Mouse (Mus musculus) megakaryocyte progenitor cell, adult 5-6 weeks (primary cell): Measurements from ENCODE around the gene Gm9376. TPM values are rescaled to one million over a fixed set of nuclear protein-coding genes. Genes with fewer than 3 reads are reported as not detected.

Source experiments
- ATAC-seq: replicated peaks from 2 replicates; pipeline ENCODE4 v1.8.0; 2016; ENCODE audit warnings: mild to moderate bottlenecking, moderate TSS enrichment, inconsistent platforms; ENCODE audit not compliant: poor library complexity
- total RNA-seq, 2 experiments: library from RNA; stranded (forward) in 1 of 2; stranded (reverse) in 1 of 2; fragments of 157-497, 149-512 nt in 1 of 2; fragments of 200-1000 nt in 1 of 2; gene quantifications; 2 replicates each; pipeline versions ENCODE4 v1.2.3 to v1.2.4; 2015 to 2017

Gm9376 gene
- total RNA-seq, 2 experiments from 2014 or later = not detected

GRCm38 (mm10) chr14:118277704-118278498 is 11.1 kb downstream of the Gm9376 start:
- no peak for ATAC-seq

DNA sequence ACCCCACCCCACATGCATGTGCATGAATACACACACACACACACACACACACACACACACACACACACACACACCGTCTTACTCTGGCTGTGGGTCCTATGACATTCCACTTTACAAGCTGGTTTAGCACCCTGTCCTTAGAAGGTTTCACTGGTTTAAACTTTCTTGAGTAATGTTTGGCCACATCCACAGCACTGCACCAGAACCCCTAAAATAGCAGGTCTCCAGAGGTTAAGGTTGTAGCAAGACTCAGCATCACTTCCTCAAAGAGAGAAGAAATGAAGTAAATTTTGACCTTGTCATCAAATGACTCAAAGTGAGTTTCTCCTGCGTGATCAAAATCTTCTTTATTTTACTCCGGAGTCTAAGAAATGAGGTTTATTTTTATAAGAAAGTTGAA is 15.5 kb downstream of the Gm9376 start:
- peak; percentile 66 for ATAC-seq

DNA sequence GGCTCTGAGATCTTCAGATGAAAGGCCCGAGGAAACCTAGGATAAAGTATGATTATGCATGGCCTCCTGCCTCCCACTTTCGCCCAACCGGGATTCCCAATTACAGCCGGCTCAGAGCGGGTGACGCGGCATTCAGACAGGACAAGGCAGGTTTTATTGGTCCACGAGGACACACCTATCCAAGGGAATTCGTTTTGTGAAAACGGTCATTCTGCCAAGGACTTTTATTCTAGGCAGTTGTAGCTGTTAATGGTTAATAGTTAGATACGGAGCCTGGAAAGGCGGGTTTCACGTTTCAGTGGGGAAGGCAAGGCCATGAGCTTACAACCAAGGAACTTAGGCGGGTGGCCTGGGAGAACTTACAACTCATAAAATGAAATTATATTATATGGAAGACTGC is 16.2 kb downstream of the Gm9376 start:
- no peak for ATAC-seq

- ATAC-seq = no peak
These were observed 19.3 kb downstream of the Gm9376 start for GRCm38 (mm10) chr14:118286096-118286495.

DNA sequence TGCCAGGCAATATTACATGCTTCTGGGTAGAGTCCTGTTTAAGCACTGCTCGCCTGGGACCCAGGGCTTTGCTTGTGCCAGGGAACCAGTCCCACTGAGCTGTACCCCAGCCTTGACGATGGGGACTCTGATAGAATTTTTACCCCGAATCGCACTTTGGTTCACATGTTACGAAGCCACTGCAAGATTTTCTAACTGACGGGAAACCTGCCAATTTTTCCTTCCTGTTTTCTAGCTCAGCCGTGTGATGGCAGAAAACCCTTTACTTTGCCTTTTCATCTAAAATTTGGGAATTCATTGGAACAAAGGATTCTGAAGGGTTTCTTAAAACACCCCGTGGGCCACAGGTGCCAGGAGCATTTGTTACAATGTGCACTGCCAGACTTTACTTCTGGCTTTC is 22.4 kb downstream of the Gm9376 start:
- no peak; the same call in 1 of the 2 replicates for ATAC-seq

DNA sequence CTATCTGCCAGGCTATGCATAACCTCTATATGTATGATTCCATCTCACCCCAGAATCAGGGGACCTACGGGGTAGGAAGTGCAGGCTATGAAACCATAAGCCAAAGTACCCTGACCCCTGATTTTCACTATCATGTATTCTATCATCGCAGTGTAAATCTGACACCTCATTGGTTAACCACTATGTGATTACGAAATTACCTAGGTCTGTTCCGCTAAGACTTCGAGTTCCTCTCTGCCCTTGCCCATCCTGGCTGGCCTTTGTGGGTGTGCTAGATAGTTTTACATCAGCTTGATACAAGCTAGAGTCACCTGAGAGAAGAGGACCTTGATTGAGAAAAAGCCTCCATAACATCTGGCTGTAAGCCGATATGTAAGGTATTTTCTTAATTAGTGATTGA is 23.2 kb downstream of the Gm9376 start:
- ATAC-seq = peak; percentile 85

GRCm38 (mm10) chr14:118302606-118303005 is 35.8 kb downstream of the Gm9376 start:
- ATAC-seq = no peak

GRCm38 (mm10) chr14:118304560-118304959 is 37.8 kb downstream of the Gm9376 start:
- ATAC-seq = no peak

GRCm38 (mm10) chr14:118305951-118306350 is 39.2 kb downstream of the Gm9376 start:
- ATAC-seq = no peak

DNA sequence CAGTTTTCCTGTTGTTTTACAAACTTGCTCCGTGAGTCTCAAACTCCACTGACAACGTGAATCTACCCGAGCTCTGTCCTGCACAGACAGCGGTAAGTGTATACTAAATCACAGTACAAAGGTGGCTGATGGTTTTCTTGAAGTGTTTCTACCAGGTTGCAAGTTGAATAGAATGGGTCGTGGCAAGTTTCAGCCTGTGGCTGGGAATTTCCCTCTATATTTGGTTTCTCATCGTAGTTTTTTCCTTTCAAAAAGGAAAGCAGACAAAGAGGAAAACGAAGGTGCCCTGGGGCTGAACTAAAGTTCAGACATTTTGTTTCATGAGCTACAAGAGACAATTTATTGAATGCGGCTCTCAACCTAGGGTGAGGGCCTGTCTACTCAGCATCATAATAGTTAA is 40.3 kb downstream of the Gm9376 start:
- no peak for ATAC-seq

- ATAC-seq = no peak
These were observed 44.9 kb downstream of the Gm9376 start for GRCm38 (mm10) chr14:118311703-118312102.

DNA sequence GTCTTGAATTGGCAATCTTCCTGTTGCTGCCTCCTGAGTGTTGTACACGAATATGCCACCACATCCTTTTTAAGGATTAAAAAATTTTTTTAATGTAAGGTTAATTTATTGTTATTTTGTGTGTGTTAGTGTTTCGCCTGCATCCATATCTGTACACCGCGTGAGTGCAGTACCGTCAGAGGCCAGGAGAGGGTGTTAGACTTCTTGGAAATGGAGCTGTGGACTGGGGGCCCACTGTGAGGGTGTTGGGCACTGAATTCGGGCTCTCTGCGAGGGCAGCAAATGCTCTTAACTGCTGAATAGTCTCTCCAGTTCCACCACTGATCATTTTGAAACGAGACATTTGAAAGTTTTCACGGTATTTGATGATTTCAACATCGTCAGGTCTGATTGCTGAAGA is 45.9 kb downstream of the Gm9376 start:
- no peak for ATAC-seq

GRCm38 (mm10) chr14:118313931-118314330 is 47.2 kb downstream of the Gm9376 start:
- no peak for ATAC-seq

DNA sequence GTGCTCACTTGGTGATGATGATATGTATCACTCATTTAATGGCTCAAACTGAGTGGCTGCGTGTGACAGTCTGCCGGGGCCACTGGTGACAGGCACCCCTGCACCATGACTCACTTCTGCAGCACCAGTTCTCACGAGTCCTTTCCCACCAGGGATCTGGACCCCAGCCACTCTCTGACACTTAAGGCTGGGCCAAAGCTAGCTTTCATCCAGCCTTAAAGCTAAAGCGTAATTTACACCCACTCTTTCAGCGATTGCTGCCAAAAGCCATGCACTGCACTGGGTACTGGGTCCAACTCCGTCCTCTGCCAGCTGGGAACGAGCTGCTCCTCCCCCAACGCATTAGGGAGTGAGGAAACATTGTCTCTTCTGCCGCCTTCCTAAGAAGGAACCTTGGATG is 50.5 kb downstream of the Gm9376 start:
- no peak for ATAC-seq

Other genes starting within 250 kb of the Gm9376 start
- 0.10 TPM in 1 of 2 replicates, not detected in the other for gene Dct, start 214.7 kb upstream of the Gm9376 start, total RNA-seq (2015)
- gene Dct, start 214.7 kb upstream of the Gm9376 start, total RNA-seq (2017) = 0.10 TPM in 1 of 2 replicates, not detected in the other
- 22.9 and 23.3 TPM in 2 replicates for gene Tgds, start 134.2 kb upstream of the Gm9376 start, total RNA-seq (2015)
- gene Tgds, start 134.2 kb upstream of the Gm9376 start, total RNA-seq (2017) = 20.2 TPM in 2 replicates
- gene Gpr180, start 129.8 kb upstream of the Gm9376 start, total RNA-seq (2015) = 15.5 and 16.2 TPM in 2 replicates
- 12.2 and 14.1 TPM in 2 replicates for gene Gpr180, start 129.8 kb upstream of the Gm9376 start, total RNA-seq (2017)
- not detected in 2 replicates for gene Sox21, start 29.9 kb upstream of the Gm9376 start, total RNA-seq (2015)
- gene Sox21, start 29.9 kb upstream of the Gm9376 start, total RNA-seq (2017) = not detected in 2 replicates